Mouse (Mus musculus) C2C12 (cell line): ENCODE measurements around the gene Golga7b. TPM values are rescaled to one million over a fixed set of nuclear protein-coding genes. Genes with fewer than 3 reads are reported as not detected.

ENCODE experiments used
- H3K27me3 ChIP-seq: one replicate; pipeline ENCODE4 v1.6.1; 2011; ENCODE audit not compliant: control insufficient read depth, insufficient read depth, insufficient read length
- H3K36me3 ChIP-seq: one replicate; pipeline ENCODE4 v1.6.1; 2011; ENCODE audit not compliant: control insufficient read depth, insufficient read depth
- H3K4me3 ChIP-seq: one replicate; pipeline ENCODE4 v1.5.1; 2011; ENCODE audit warnings: mild to moderate bottlenecking, control low read depth; ENCODE audit not compliant: poor library complexity, insufficient read depth, severe bottlenecking
- H3K79me2 ChIP-seq: one replicate; pipeline ENCODE4 v1.6.1; 2011; ENCODE audit not compliant: control insufficient read depth, insufficient read depth
- H3K79me3 ChIP-seq: one replicate; pipeline ENCODE4 v1.6.1; 2011; ENCODE audit warnings: low read depth, control low read depth
- H3ac ChIP-seq: one replicate; pipeline ENCODE3; 2011; ENCODE audit warnings: low read depth; ENCODE audit not compliant: control insufficient read depth, insufficient read length
- CEBPB ChIP-seq: IDR thresholded peaks from one replicate; pipeline ENCODE4 v1.6.1; 2011; ENCODE audit warnings: low read depth, mild to moderate bottlenecking, control low read depth, moderate library complexity
- CTCF ChIP-seq: IDR thresholded peaks from one replicate; pipeline ENCODE4 v1.5.1; 2011; ENCODE audit not compliant: control insufficient read depth, insufficient read depth, insufficient read length
- FOSL1 ChIP-seq: IDR thresholded peaks from one replicate; pipeline ENCODE4 v1.8.0; 2011; ENCODE audit warnings: mild to moderate bottlenecking, low read length; ENCODE audit not compliant: poor library complexity, insufficient read depth, severe bottlenecking
- MAX ChIP-seq: IDR thresholded peaks from one replicate; pipeline ENCODE4 v1.6.1; 2011; ENCODE audit warnings: mild to moderate bottlenecking, control low read depth
- MYOD1 ChIP-seq: IDR thresholded peaks from one replicate; pipeline ENCODE4 v1.6.1; 2011; ENCODE audit warnings: low read depth; ENCODE audit not compliant: control insufficient read depth, insufficient read length
- MYOG ChIP-seq: IDR thresholded peaks from one replicate; pipeline ENCODE4 v1.6.1; 2011; ENCODE audit not compliant: control insufficient read depth, insufficient read length; ENCODE audit errors: extremely low read depth
- USF1 ChIP-seq: IDR thresholded peaks from one replicate; pipeline ENCODE4 v1.6.1; 2011; ENCODE audit warnings: low read depth, mild to moderate bottlenecking, control low read depth, moderate library complexity
- microRNA-seq: library from miRNA; unstranded; fragments of <30 nt; microRNA quantifications from one replicate; pipeline ENCODE4, GENCODE M21; 2019; ENCODE audit warnings: borderline microRNAs expressed
- polyA plus RNA-seq: library from polyadenylated mRNA; unstranded; fragments of >200 nt; fragmentation: generic; extraction: Trizol; gene quantifications from one replicate; pipeline ENCODE4 v1.2.1, GENCODE M21; 2012; ENCODE audit warnings: missing spikeins

Gene Golga7b
- polyA plus RNA-seq, 1 experiment = 0.04 TPM

DNA sequence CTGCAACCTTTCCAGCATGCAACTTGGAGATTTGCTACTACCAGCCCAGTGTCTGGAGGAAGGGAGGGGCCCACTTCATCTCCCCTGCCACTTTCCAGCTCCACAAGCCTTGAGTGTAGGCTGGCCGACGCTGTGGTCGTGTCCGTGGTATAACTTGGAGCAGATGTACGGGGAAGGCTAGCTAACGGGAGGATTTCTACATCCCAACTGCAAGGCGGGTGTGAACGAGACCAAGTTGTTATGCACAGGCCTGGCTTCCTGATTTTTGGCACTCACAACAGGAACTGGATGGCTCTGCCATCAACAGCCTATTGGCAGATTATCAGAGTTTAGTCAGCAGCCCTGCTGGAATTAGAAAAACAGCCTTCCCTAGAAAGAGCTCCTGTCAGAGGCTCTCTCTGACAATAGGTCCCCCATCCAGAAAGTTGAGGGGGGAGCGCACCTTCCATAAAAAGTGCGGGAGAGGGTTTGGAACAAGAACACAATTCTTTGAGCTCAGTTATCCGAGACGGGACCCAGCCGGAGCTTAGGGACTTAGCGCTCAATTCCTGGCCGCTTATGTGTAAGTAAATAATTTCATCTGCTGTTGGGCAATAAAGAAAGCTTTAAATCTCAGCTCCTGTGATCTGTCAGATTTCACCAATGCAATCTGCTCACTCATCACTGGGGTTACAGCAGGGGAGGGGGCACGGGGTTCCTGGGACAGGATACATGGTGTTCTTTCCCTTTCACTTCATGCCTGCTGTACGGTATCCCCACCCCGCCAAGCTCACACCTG, 70.5 kb downstream of the Golga7b start:
- no peaks in the 10 kb centered on the region for H3K36me3 ChIP-seq
- H3K27me3 ChIP-seq = peaks cover 90% of the 10 kb centered on the region
- TF ChIP-seq USF1 (no peak), CEBPB (no peak), FOSL1 (no peak), CTCF (no peak), MYOG (no peak), MYOD1 (no peak), MAX (no peak)
- H3K79me2 ChIP-seq = no peaks in the 10 kb centered on the region
- H3K79me3 ChIP-seq = no peaks in the 10 kb centered on the region
- no peak overlapping the region for H3K4me3 ChIP-seq
- H3ac ChIP-seq = no peak overlapping the region

Small RNAs within 50 kb of the gene (microRNA-seq; reads per million reads assigned to microRNA genes)
- gene Gm26339 (not detected), gene Mir3085 (not detected)

Other genes with a start within 250 kb of the Golga7b start
- gene Ankrd2, start 211.6 kb upstream of the Golga7b start, polyA plus RNA-seq = 0.15 TPM
- gene Hoga1, start 202.0 kb upstream of the Golga7b start, polyA plus RNA-seq = 0.30 TPM
- 0.18 TPM for gene 4933411K16Rik, start 195.3 kb upstream of the Golga7b start, polyA plus RNA-seq
- 16.5 TPM for gene Morn4, start 161.2 kb upstream of the Golga7b start, polyA plus RNA-seq
- gene Pi4k2a, start 157.1 kb upstream of the Golga7b start, polyA plus RNA-seq = 18.7 TPM
- gene Avpi1, start 118.5 kb upstream of the Golga7b start, polyA plus RNA-seq = 92.7 TPM
- gene Marveld1, start 100.2 kb upstream of the Golga7b start, polyA plus RNA-seq = 33.0 TPM
- 11.3 TPM for gene Zfyve27, start 83.6 kb upstream of the Golga7b start, polyA plus RNA-seq
- not detected for gene Sfrp5, start 45.3 kb upstream of the Golga7b start, polyA plus RNA-seq
- not detected for gene Crtac1, start 184.2 kb downstream of the Golga7b start, polyA plus RNA-seq